ENCODE assay signal across 8 mouse cellular contexts in the genomic region with DNA sequence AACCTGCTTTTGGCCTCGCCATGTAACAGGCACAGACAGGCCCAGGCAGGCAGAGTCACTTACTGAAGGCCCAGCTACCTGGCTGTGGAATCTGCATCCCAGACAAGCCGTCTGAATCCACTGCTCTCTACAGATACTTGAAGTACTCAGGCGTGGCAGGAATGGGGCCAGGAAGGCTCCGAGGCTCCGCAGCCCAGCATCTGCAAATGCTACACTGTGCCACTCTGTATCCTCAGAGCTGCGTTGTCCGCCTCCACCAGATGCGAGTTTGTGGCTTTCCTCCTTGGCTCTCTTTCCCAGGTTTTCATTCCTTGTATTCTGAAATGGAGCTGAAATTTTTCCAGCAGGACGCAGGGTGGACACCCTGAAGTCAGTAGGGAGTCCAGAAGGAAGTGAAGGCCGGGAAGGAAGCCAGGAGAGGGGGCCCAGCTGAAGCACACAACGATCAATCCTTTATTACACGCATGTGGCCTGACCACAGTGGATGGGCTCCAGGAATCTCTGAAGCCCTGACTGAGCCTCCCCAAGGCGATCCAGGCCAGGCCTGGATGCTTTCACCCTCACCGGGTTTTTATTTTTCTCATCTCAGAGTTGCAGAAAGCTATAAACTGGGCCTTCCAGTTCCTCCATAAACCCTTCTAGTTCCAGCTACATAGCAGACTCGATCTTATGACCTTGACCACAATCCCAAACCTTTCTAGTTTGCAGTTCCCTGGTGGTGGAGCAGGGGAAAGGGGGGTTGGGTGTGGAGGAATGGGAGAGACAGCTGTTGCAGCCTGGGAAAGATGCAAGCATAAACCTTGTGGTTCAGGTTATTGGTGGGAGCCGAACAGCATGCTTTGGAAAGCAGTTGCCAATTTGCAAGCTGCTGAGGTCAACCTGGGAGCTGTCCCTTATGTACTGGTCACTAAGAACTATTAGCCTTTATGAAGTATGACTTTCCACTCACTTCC. TPM values are rescaled to one million over a fixed set of nuclear protein-coding genes. Genes with fewer than 3 reads are reported as not detected.
DNase-seq lines count a peak whose midpoint lies in the region; ATAC-seq and TF ChIP-seq lines count a peak whose summit lies in the region.

No protein-coding gene starts in this region.

- 71% methylated on average over 16 of the region's 16 CpGs for WGBS in hindbrain, embryonic 10.5 days
- WGBS in hindbrain, embryonic 11.5 days, result 70% methylated on average over 16 of the region's 16 CpGs
- 80% methylated on average over 16 of the region's 16 CpGs for WGBS in forebrain, embryonic 15.5 days
- WGBS in limb, embryonic 14.5 days, result 23% methylated on average over 16 of the region's 16 CpGs

- H3K27ac ChIP-seq in hindbrain, embryonic 10.5 days, result peak overlapping the region; percentile 51
- H3K27ac ChIP-seq in hindbrain, embryonic 11.5 days (ENCODE audit: low read depth, low read length), result no peak overlapping the region
- 0 out of 2 replicates have a peak overlapping the region, but pooled peaks have one; percentile 44 for H3K27ac ChIP-seq in forebrain, embryonic 15.5 days (replicated peaks)
- peak overlapping the region; percentile 84 for H3K27ac ChIP-seq in limb, embryonic 14.5 days (replicated peaks; ENCODE audit: low read depth, low read length)

- H3K4me1 ChIP-seq in hindbrain, embryonic 10.5 days (replicated peaks), result peaks cover 46% of the 10 kb centered on the region
- 0 out of 2 replicates have a peak, but pooled peaks cover 2% of the 10 kb centered on the region for H3K4me1 ChIP-seq in hindbrain, embryonic 11.5 days (replicated peaks; ENCODE audit: control insufficient read depth, insufficient read depth, low read length)
- H3K4me1 ChIP-seq in forebrain, embryonic 15.5 days, result peaks cover 15% of the 10 kb centered on the region
- peaks cover 62% of the 10 kb centered on the region for H3K4me1 ChIP-seq in limb, embryonic 14.5 days (ENCODE audit: control insufficient read depth, insufficient read depth, low read length)

- no peak for TF ChIP-seq POLR2A in limb, embryonic 14.5 days (IDR thresholded peaks at IDR 0.05; ENCODE audit: borderline replicate concordance, extremely low read depth, insufficient read depth, insufficient read length)

- no peak overlapping the region for H3K4me3 ChIP-seq in hindbrain, embryonic 10.5 days
- no peak overlapping the region for H3K4me3 ChIP-seq in hindbrain, embryonic 11.5 days (ENCODE audit: low read depth, low read length)
- no peak overlapping the region for H3K4me3 ChIP-seq in forebrain, embryonic 15.5 days
- no peak overlapping the region for H3K4me3 ChIP-seq in limb, embryonic 14.5 days (replicated peaks; ENCODE audit: low read length)

- no peaks in the 10 kb centered on the region for H3K36me3 ChIP-seq in hindbrain, embryonic 10.5 days
- H3K36me3 ChIP-seq in hindbrain, embryonic 11.5 days (ENCODE audit: control insufficient read depth, insufficient read depth, low read length), result no peaks in the 10 kb centered on the region
- no peaks in the 10 kb centered on the region for H3K36me3 ChIP-seq in forebrain, embryonic 15.5 days
- H3K36me3 ChIP-seq in limb, embryonic 14.5 days (ENCODE audit: control insufficient read depth, insufficient read depth, low read length), result no peaks in the 10 kb centered on the region

- H3K4me2 ChIP-seq in hindbrain, embryonic 11.5 days (replicated peaks; ENCODE audit: low read depth, low read length), result no peak overlapping the region
- no peak overlapping the region for H3K4me2 ChIP-seq in forebrain, embryonic 15.5 days (replicated peaks)
- peak overlapping the region; percentile 26; the same call in 1 of the 2 replicates for H3K4me2 ChIP-seq in limb, embryonic 14.5 days (replicated peaks; ENCODE audit: low read depth, low read length, severe bottlenecking)

- intact Hi-C loops in heart, postnatal 14 days (cut with DNase I), result no loop called here

- H3K9me3 ChIP-seq in hindbrain, embryonic 10.5 days, result peaks cover 6% of the 10 kb centered on the region; the same call in 1 of the 2 replicates
- no peaks in the 10 kb centered on the region for H3K9me3 ChIP-seq in hindbrain, embryonic 11.5 days (ENCODE audit: control insufficient read depth, low read length)
- no peaks in the 10 kb centered on the region for H3K9me3 ChIP-seq in forebrain, embryonic 15.5 days
- no peaks in the 10 kb centered on the region for H3K9me3 ChIP-seq in limb, embryonic 14.5 days (ENCODE audit: control insufficient read depth, low read length)

- DNase-seq in hindbrain, embryonic 10.5 days (ENCODE audit: low spot score), result peak; percentile 17
- DNase-seq in hindbrain, embryonic 11.5 days (ENCODE audit: low spot score), result no peak
- peak; percentile 67 to 73 for DNase-seq in heart, postnatal 14 days
- peak; percentile 94 for DNase-seq in limb, embryonic 14.5 days (ENCODE audit: low spot score)
- no peak for DNase-seq in left cerebral cortex, adult 18-20 months (ENCODE audit: low spot score in 2 of 2)
- DNase-seq in layer of hippocampus, adult 9-11 months, result no peak

- no peak overlapping the region for H3K9ac ChIP-seq in hindbrain, embryonic 11.5 days (ENCODE audit: low read depth, low read length)
- H3K9ac ChIP-seq in forebrain, embryonic 15.5 days (replicated peaks), result no peak overlapping the region
- H3K9ac ChIP-seq in limb, embryonic 14.5 days (ENCODE audit: low read depth, low read length, severe bottlenecking), result no peak overlapping the region

- no peak for ATAC-seq in hindbrain, embryonic 11.5 days (ENCODE audit: low FRiP score)
- ATAC-seq in forebrain, embryonic 15.5 days (replicated peaks), result no peak
- ATAC-seq in limb, embryonic 14.5 days (ENCODE audit: low FRiP score, low read depth), result peak; percentile 85
- no peak for ATAC-seq in granulocyte monocyte progenitor cell, adult 5-6 weeks (replicated peaks; ENCODE audit: poor library complexity, severe bottlenecking)

- peaks cover 22% of the 10 kb centered on the region for H3K27me3 ChIP-seq in hindbrain, embryonic 10.5 days (ENCODE audit: insufficient read depth, poor library complexity, severe bottlenecking)
- no peaks in the 10 kb centered on the region for H3K27me3 ChIP-seq in hindbrain, embryonic 11.5 days (ENCODE audit: control insufficient read depth, insufficient read depth, low read length)
- H3K27me3 ChIP-seq in forebrain, embryonic 15.5 days, result no peaks in the 10 kb centered on the region
- H3K27me3 ChIP-seq in limb, embryonic 14.5 days (ENCODE audit: control insufficient read depth, insufficient read depth, low read length), result no peaks in the 10 kb centered on the region

RNA-seq across cellular contexts. Expression of gene Hhat, which starts 27.5 kb away (rescaled TPM):
- polyA plus RNA-seq in hindbrain, embryonic 10.5 days (2016; fragmentation: Nextera tagmentation; extraction: Ambion mirVana), result 8.1 and 8.9 TPM in 2 replicates
- 5.5 and 8.0 TPM in 2 replicates for polyA plus RNA-seq in hindbrain, embryonic 11.5 days (2014; fragmentation: Nextera tagmentation; extraction: Ambion mirVana)
- 2.0 and 2.7 TPM in 2 replicates for polyA plus RNA-seq in forebrain, embryonic 15.5 days (2015; fragmentation: Nextera tagmentation; extraction: Ambion mirVana)
- 1 to 10 TPM; 3.3 to 3.7 TPM for total RNA-seq in heart, postnatal 14 days (2021)
- polyA plus RNA-seq in limb, embryonic 14.5 days (2012; rRNA removed), result 10.0 and 15.5 TPM in 2 replicates
- polyA plus RNA-seq in limb, embryonic 14.5 days (2014; fragmentation: Nextera tagmentation; extraction: Ambion mirVana), result 12.6 and 14.7 TPM in 2 replicates
- total RNA-seq in left cerebral cortex, adult 18-20 months (2021), result 1 to 10 TPM; 1.3 to 1.7 TPM
- 1.0 and 2.1 TPM in 2 replicates for total RNA-seq in granulocyte monocyte progenitor cell, adult 5-6 weeks (2014; fragmentation: Nextera tagmentation)
- total RNA-seq in granulocyte monocyte progenitor cell, adult 5-6 weeks (2017), result 1.6 and 2.4 TPM in 2 replicates

RNA-seq across cellular contexts. Expression of gene Sertad4, which starts 57.1 kb away (rescaled TPM):
- 12.7 and 15.5 TPM in 2 replicates for polyA plus RNA-seq in hindbrain, embryonic 10.5 days (2016; fragmentation: Nextera tagmentation; extraction: Ambion mirVana)
- 21.3 and 24.8 TPM in 2 replicates for polyA plus RNA-seq in hindbrain, embryonic 11.5 days (2014; fragmentation: Nextera tagmentation; extraction: Ambion mirVana)
- polyA plus RNA-seq in forebrain, embryonic 15.5 days (2015; fragmentation: Nextera tagmentation; extraction: Ambion mirVana), result 35.8 and 36.8 TPM in 2 replicates
- 1 to 10 TPM; 4.8 to 6.3 TPM for total RNA-seq in heart, postnatal 14 days (2021)
- 110 and 143 TPM in 2 replicates for polyA plus RNA-seq in limb, embryonic 14.5 days (2012; rRNA removed)
- polyA plus RNA-seq in limb, embryonic 14.5 days (2014; fragmentation: Nextera tagmentation; extraction: Ambion mirVana), result 84.7 and 96.9 TPM in 2 replicates
- 10 to 100 TPM; 12.3 to 13.6 TPM for total RNA-seq in left cerebral cortex, adult 18-20 months (2021)
- total RNA-seq in granulocyte monocyte progenitor cell, adult 5-6 weeks (2014; fragmentation: Nextera tagmentation), result not detected in 2 replicates
- not detected in 2 replicates for total RNA-seq in granulocyte monocyte progenitor cell, adult 5-6 weeks (2017)

Comparison
In these comparisons a context has a peak if more than half of its experiments do, and no peak if none do; other contexts are left out.
1. DNase-seq: peak in hindbrain, embryonic 10.5 days (single experiment), heart, postnatal 14 days (2 of 2) and limb, embryonic 14.5 days (single experiment); none in hindbrain, embryonic 11.5 days (single experiment), left cerebral cortex, adult 18-20 months (0 of 2) and layer of hippocampus, adult 9-11 months (single experiment).